Mouse (Mus musculus) forebrain, postnatal 0 days (tissue): ENCODE data around the gene Arpc2. TPM values are rescaled to one million over a fixed set of nuclear protein-coding genes. Genes with fewer than 3 reads are reported as not detected.
A peak's percentile ranks its signal among the peaks of the same experiment; 100 is the strongest.
"Not testable (repeated sequence)": the region's sequence is repeated elsewhere in the genome, so short reads cannot be mapped to it uniquely, and the experiment has no call there.

Source experiments
- ATAC-seq: fragments of 200-750 bp; cut with Nextera tagmentation; 2 replicates; pipeline ENCODE4 v1.8.0; 2017; ENCODE audit warnings: mild to moderate bottlenecking, moderate library complexity
- DNase-seq: peaks from one replicate; pipeline ENCODE4 v3.0.0-alpha.2; 2015
- H3K27ac ChIP-seq: fragments of 300-500 bp; sonication (generic); 2 replicates; pipeline ENCODE4 v1.5.1; 2014; ENCODE audit warnings: low read depth, mild to moderate bottlenecking, antibody characterized with exemption, low read length, moderate library complexity, mixed read lengths
- H3K27me3 ChIP-seq: fragments of 300-500 bp; sonication (generic); 2 replicates; pipeline ENCODE4 v1.6.1; 2014; ENCODE audit warnings: mild to moderate bottlenecking, low read length, mixed read lengths; ENCODE audit not compliant: insufficient read depth
- H3K36me3 ChIP-seq: fragments of 300-500 bp; sonication (generic); 2 replicates; pipeline ENCODE4 v1.6.1; 2014; ENCODE audit warnings: mild to moderate bottlenecking, moderate library complexity; ENCODE audit not compliant: insufficient read depth
- H3K4me1 ChIP-seq: fragments of 300-500 bp; sonication (generic); 2 replicates; pipeline ENCODE4 v1.6.1; 2014; ENCODE audit warnings: antibody characterized with exemption; ENCODE audit not compliant: insufficient read depth
- H3K4me2 ChIP-seq: fragments of 300-500 bp; sonication (generic); 2 replicates; pipeline ENCODE4 v1.6.1; 2014; ENCODE audit warnings: low read depth, mild to moderate bottlenecking, moderate library complexity
- H3K4me3 ChIP-seq: fragments of 300-500 bp; sonication (generic); 2 replicates; pipeline ENCODE4 v1.5.1; 2014; ENCODE audit warnings: low read depth, low read length, mixed read lengths
- H3K9ac ChIP-seq: fragments of 300-500 bp; sonication (generic); 2 replicates; pipeline ENCODE4 v1.6.1; 2014; ENCODE audit warnings: mild to moderate bottlenecking
- H3K9me3 ChIP-seq: fragments of 300-500 bp; sonication (generic); 2 replicates; pipeline ENCODE4 v1.6.1; 2016; ENCODE audit warnings: low read length
- CTCF ChIP-seq: sonication (generic); IDR thresholded peaks from 2 replicates; pipeline ENCODE4 v1.5.1; 2016; ENCODE audit warnings: antibody characterized with exemption, control low read depth, low read depth
- WGBS: fragments of 180-500 bp; shearing (Covaris S2); extraction: QIAGEN DNeasy Blood & Tissue Kit; methylation state at CpG from one replicate; pipeline ENCODE4 v1.1.7; 2014; 5-methylcytosine and 5-hydroxymethylcytosine counted together
- polyA plus RNA-seq: library from polyadenylated mRNA; unstranded; fragments of >200 nt; fragmentation: Nextera tagmentation; extraction: Ambion mirVana; gene quantifications from 2 replicates; pipeline ENCODE4 v1.2.1, GENCODE M21; 2015
- total RNA-seq: library from RNA; depleted of rRNA; stranded (reverse); fragments of >200 nt; gene quantifications from 2 replicates; pipeline ENCODE4 v1.2.3, GENCODE M21; 2014

Gene Arpc2
- total and polyA plus RNA-seq, 2 experiments from 2014 or later = 241 to 541 TPM

DNA sequence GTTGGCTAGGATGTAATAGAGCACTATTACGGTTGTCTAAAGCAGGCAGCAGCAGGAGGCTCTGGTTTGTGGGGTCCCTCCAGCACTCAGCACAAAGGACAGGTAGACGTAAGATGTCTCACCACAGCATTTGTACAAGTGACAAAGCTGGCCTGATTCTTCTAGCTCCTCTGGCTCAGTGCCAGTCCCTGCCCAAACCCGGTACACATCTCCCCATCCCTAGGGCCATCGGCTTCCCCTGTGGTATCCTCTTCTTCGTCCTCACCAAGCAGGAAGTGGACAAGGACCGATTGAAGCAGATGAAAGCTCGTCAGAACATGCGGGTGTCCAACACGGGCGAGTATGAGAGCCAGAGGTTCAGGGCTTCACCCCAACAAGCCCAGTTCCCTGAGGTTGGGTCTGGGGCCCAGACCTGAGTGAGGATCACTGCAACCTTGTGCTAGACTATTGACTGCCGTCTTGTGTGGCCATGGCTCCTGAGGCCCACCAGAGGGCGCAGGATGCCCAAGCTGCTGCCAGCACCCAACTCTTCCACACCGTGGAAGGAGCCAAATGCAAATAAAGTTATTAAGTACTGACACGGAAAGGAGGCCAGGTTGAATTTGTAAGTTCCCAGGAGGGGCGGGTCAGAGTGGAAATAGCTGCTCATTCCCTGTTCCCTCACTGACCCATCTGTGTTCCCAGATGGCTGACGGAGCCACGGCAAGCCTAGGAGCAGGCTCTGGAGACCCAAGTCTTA, 51.2 kb downstream of the Arpc2 start:
- peaks cover 24% of the 10 kb centered on the region for H3K36me3 ChIP-seq
- peak; percentile 21 for DNase-seq
- not testable (repeated sequence) for H3K9ac ChIP-seq, H3K27me3 ChIP-seq, H3K4me3 ChIP-seq, H3K4me1 ChIP-seq, H3K9me3 ChIP-seq, ATAC-seq, H3K27ac ChIP-seq, H3K4me2 ChIP-seq
- 56% methylated on average over 15 of the region's 17 CpGs for WGBS
- TF ChIP-seq CTCF = peak; percentile 54

DNA sequence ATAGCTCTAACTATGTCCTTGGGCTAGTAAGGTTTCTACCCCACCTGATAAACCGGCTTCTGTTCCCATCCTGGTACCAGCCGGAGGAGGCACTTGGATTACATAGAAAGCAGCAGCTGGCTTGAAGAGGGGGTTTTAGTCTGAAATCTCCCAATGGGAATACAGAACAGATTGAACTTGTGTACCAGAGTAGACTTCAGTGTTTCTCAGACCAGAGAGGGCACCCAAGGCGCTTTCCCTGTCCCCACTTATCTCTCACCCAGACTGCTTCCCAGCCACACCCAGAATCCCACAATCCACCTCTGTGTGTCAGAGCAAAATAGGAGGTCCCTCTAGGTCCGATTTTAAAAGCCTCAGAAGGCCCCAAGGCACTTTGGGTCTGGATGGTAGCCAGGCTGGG, 52.4 kb downstream of the Arpc2 start:
- no peak overlapping the region for H3K9ac ChIP-seq
- H3K4me2 ChIP-seq = no peak overlapping the region
- H3K9me3 ChIP-seq = no peaks in the 10 kb centered on the region
- no peak for TF ChIP-seq CTCF
- H3K36me3 ChIP-seq = peaks cover 24% of the 10 kb centered on the region
- H3K27ac ChIP-seq = no peak overlapping the region
- H3K4me1 ChIP-seq = 0 out of 2 replicates have a peak, but pooled peaks cover 4% of the 10 kb centered on the region
- DNase-seq (no peak), ATAC-seq (no peak)
- H3K27me3 ChIP-seq = no peaks in the 10 kb centered on the region
- 74% methylated on average over 4 of the region's 4 CpGs for WGBS
- H3K4me3 ChIP-seq = no peak overlapping the region

DNA sequence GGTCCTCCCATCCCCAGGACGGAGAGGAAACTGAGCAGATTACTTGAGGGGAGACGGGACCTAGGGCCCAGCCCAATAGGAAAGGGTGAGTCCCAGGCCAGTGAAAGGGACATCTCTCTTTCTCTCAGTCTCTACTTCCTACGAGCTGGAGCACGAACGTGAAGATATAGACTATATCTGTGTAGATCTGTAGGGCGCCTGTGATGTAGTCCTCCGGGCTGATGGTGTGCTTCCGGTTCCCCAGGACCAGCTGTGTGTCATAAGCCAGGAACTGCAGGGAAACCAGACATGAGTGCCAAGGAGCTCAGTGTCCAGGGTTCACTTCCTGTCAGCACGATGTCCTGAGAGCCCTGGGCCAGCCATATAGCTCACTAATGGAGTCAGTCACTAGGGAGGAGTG, 53.4 kb downstream of the Arpc2 start:
- H3K27ac ChIP-seq = no peak overlapping the region
- 0 out of 2 replicates have a peak, but pooled peaks cover 4% of the 10 kb centered on the region for H3K4me1 ChIP-seq
- H3K27me3 ChIP-seq = no peaks in the 10 kb centered on the region
- H3K36me3 ChIP-seq = peaks cover 24% of the 10 kb centered on the region
- 88% methylated on average over 9 of the region's 9 CpGs for WGBS
- ATAC-seq = no peak
- no peak overlapping the region for H3K4me2 ChIP-seq
- no peak overlapping the region for H3K4me3 ChIP-seq
- no peak overlapping the region for H3K9ac ChIP-seq
- DNase-seq = no peak
- H3K9me3 ChIP-seq = no peaks in the 10 kb centered on the region
- no peak for TF ChIP-seq CTCF

DNA sequence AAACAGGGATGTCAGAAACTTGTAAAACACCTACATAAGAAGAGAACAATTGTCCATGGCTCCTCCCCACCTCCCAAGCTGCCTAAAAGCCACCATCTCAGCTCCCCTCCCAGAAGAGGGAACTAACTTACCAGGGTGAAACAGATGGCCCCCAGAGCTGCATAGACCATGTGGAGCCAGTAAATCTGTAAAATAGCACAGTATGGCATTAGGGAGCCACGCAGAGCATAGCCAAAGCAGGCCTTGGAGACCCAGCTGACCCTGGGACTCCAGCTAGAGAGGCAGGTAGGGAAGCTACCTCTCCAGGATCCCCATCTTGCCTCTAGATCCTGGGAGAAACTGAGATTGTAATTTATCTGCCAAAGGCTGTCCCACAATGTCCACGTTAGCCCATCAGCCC, 53.9 kb downstream of the Arpc2 start:
- no peak for TF ChIP-seq CTCF
- Histone ChIP-seq H3K4me3 (no peak overlapping the region), H3K27ac (no peak overlapping the region), H3K9me3 (no peaks in the 10 kb centered on the region), H3K9ac (no peak overlapping the region), H3K36me3 (peaks cover 24% of the 10 kb centered on the region), H3K4me1 (0 out of 2 replicates have a peak, but pooled peaks cover 4% of the 10 kb centered on the region), H3K4me2 (no peak overlapping the region), H3K27me3 (no peaks in the 10 kb centered on the region)
- 71% methylated on average over 2 of the region's 2 CpGs for WGBS
- ATAC-seq (no peak), DNase-seq (no peak)

DNA sequence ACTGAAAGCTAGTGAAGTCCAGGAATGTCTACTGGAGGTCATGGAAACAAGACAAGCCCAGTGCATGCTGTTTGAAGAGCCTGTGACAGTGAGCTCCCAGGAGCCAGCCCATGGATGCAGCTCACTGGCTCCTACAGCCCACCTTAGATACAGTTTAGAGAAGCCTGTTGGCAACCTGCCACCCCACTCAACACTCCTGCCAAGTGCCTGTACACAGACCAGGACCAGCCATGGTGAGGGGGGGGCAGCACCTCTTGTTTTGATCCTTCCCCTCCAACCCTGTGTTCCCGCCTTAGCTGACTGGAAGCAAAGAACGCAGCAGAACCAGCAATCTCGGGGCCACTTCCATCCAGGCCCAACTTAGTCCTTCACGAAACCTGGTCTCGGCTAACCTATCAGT, 54.3 kb downstream of the Arpc2 start:
- no peak overlapping the region for H3K27ac ChIP-seq
- no peaks in the 10 kb centered on the region for H3K9me3 ChIP-seq
- H3K4me3 ChIP-seq = no peak overlapping the region
- 80% methylated on average over 5 of the region's 5 CpGs for WGBS
- no peak for TF ChIP-seq CTCF
- no peak overlapping the region for H3K9ac ChIP-seq
- 0 out of 2 replicates have a peak, but pooled peaks cover 4% of the 10 kb centered on the region for H3K4me1 ChIP-seq
- no peak overlapping the region for H3K4me2 ChIP-seq
- ATAC-seq (no peak), DNase-seq (peak; percentile 10)
- H3K27me3 ChIP-seq = no peaks in the 10 kb centered on the region
- H3K36me3 ChIP-seq = peaks cover 24% of the 10 kb centered on the region

DNA sequence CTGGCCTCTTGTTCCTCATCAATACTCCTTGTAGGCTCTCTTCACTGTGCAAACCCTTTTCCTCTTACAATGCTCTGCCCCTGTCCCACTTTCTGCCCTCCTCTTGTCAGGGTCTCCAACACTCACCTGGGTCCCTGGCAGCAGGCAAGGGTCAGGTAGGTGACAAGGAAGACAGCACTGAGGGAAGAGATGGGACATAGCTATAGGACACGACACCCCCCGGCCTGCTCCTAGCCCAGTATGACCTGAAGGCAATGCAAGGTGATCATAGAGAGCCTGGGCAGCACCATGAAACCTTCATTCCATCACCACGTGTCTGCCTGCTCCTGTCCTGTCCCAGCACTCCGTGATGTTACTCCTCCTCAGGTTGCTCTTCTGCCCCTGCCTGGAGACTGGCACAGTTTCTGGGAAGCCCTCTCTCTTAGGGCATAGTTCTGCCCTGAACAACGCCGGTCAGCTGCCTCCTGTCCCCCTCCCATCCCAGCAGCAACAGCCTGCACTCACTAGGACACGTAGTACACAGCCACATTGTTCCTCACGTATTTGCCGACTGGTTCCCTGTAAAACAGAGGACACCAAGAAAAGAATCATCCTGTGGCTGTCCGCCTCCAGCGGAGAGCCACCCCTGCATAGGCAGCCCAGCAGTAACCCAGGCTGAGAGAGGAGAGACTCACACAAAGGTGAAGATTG, 56.6 kb downstream of the Arpc2 start:
- Histone ChIP-seq H3K9ac (no peak overlapping the region), H3K4me1 (no peaks in the 10 kb centered on the region), H3K4me2 (no peak overlapping the region), H3K36me3 (peaks cover 24% of the 10 kb centered on the region), H3K27ac (no peak overlapping the region), H3K4me3 (no peak overlapping the region), H3K9me3 (no peaks in the 10 kb centered on the region), H3K27me3 (no peaks in the 10 kb centered on the region)
- no peak for ATAC-seq
- no peak for TF ChIP-seq CTCF
- DNase-seq = no peak
- WGBS = 86% methylated on average over 11 of the region's 11 CpGs

DNA sequence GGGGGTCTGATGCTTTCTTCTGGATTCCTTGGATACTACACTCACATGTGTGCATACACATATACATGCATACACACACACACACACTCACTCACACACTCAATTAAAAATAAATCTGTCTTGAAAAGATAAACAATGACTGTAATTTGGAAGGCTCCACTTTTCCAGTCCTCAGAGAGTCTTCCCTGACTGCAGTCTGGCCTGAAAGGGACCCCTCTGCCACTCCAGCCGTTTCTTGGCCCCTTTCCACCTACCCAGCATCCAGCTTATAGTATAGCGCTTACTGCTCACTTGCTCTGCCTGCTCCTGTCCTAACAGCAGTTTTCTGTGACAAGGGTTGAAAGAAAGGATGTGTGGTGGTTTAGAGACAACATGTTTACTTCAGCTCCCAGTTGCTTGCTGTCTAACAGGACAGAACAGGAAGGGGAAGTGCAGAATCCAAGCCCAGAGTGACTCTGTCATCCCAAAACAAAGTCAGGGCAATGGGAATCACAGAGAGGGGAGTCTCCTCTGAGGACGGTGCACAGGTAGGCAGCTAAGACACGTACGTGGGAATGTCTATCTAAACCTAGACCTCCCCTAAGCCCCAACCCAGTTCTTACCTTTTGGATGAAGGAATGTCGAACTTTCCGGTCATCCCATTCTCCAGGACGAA, 57.5 kb downstream of the Arpc2 start:
- H3K9me3 ChIP-seq = no peaks in the 10 kb centered on the region
- H3K4me2 ChIP-seq = no peak overlapping the region
- no peaks in the 10 kb centered on the region for H3K4me1 ChIP-seq
- ATAC-seq (no peak), DNase-seq (peak; percentile 6)
- WGBS = 80% methylated on average over 8 of the region's 8 CpGs
- H3K36me3 ChIP-seq = peaks cover 24% of the 10 kb centered on the region
- H3K4me3 ChIP-seq = no peak overlapping the region
- no peak overlapping the region for H3K27ac ChIP-seq
- no peaks in the 10 kb centered on the region for H3K27me3 ChIP-seq
- H3K9ac ChIP-seq = no peak overlapping the region
- TF ChIP-seq CTCF = no peak
